Mouse (Mus musculus): Measurements from ENCODE around the gene Defb45.

Defb45 gene

GRCm38 (mm10) chr2:152599299-152599698 lies at the start of gene Defb45:
Gene Defb45 (minus strand): TSS chr2:152599399.
- no peak for DNase-seq (ENCODE audit: extremely low read depth, insufficient read length, low spot score)

GRCm38 (mm10) chr2:152639406-152640113 lies 40.4 kb upstream of the Defb45 start:
- no peak for DNase-seq (ENCODE audit: extremely low read depth, insufficient read length, low spot score)

GRCm38 (mm10) chr2:152638865-152639264 lies 39.7 kb upstream of the Defb45 start:
- DNase-seq (ENCODE audit: extremely low read depth, insufficient read length, low spot score): no peak

- no peak for DNase-seq (ENCODE audit: extremely low read depth, insufficient read length, low spot score)
Observed at GRCm38 (mm10) chr2:152637381-152637780, 38.2 kb upstream of the Defb45 start.

- DNase-seq (ENCODE audit: extremely low read depth, insufficient read length, low spot score): no peak
Observed at GRCm38 (mm10) chr2:152637006-152637322, 37.8 kb upstream of the Defb45 start.

GRCm38 (mm10) chr2:152636246-152637005 lies 37.2 kb upstream of the Defb45 start:
- no peak for DNase-seq (ENCODE audit: extremely low read depth, insufficient read length, low spot score)

GRCm38 (mm10) chr2:152634311-152634710 lies 35.1 kb upstream of the Defb45 start:
- no peak for DNase-seq (ENCODE audit: extremely low read depth, insufficient read length, low spot score)

GRCm38 (mm10) chr2:152633334-152633733 lies 34.1 kb upstream of the Defb45 start:
- no peak for DNase-seq (ENCODE audit: extremely low read depth, insufficient read length, low spot score)

GRCm38 (mm10) chr2:152629904-152630303 lies 30.7 kb upstream of the Defb45 start:
- DNase-seq (ENCODE audit: extremely low read depth, insufficient read length, low spot score): no peak

GRCm38 (mm10) chr2:152629239-152629638 lies 30.0 kb upstream of the Defb45 start:
- DNase-seq (ENCODE audit: extremely low read depth, insufficient read length, low spot score): no peak

- no peak for DNase-seq (ENCODE audit: extremely low read depth, insufficient read length, low spot score)
Observed at GRCm38 (mm10) chr2:152628066-152628465, 28.9 kb upstream of the Defb45 start.

- no peak for DNase-seq (ENCODE audit: extremely low read depth, insufficient read length, low spot score)
Observed at GRCm38 (mm10) chr2:152626774-152627591, 27.8 kb upstream of the Defb45 start, which contains the start of gene Rem1. Gene Rem1 (plus strand): TSS chr2:152626951.

GRCm38 (mm10) chr2:152625256-152625655 lies 26.1 kb upstream of the Defb45 start:
- DNase-seq (ENCODE audit: extremely low read depth, insufficient read length, low spot score): no peak

GRCm38 (mm10) chr2:152624566-152624965 lies 25.4 kb upstream of the Defb45 start:
- no peak for DNase-seq (ENCODE audit: extremely low read depth, insufficient read length, low spot score)

- DNase-seq (ENCODE audit: extremely low read depth, insufficient read length, low spot score): no peak
Observed at GRCm38 (mm10) chr2:152622953-152623352, 23.8 kb upstream of the Defb45 start, which contains the start of gene Defb25. Gene Defb25 (minus strand): TSS chr2:152623053.

GRCm38 (mm10) chr2:152622151-152622550 lies 23.0 kb upstream of the Defb45 start:
- DNase-seq (ENCODE audit: extremely low read depth, insufficient read length, low spot score): no peak

GRCm38 (mm10) chr2:152620367-152621134 lies 21.4 kb upstream of the Defb45 start:
- no peak for DNase-seq (ENCODE audit: extremely low read depth, insufficient read length, low spot score)

GRCm38 (mm10) chr2:152617374-152617773 lies 18.2 kb upstream of the Defb45 start:
- no peak for DNase-seq (ENCODE audit: extremely low read depth, insufficient read length, low spot score)

- DNase-seq (ENCODE audit: extremely low read depth, insufficient read length, low spot score): no peak
Observed at GRCm38 (mm10) chr2:152616470-152616869, 17.3 kb upstream of the Defb45 start.

GRCm38 (mm10) chr2:152615563-152615962 lies 16.4 kb upstream of the Defb45 start:
- peak; percentile 29 for DNase-seq (ENCODE audit: extremely low read depth, insufficient read length, low spot score)

All from 3134 (cell line).